Mouse (Mus musculus): ENCODE data around the gene Adcy1. TPM values are rescaled to one million over a fixed set of nuclear protein-coding genes. Genes with fewer than 3 reads are reported as not detected.

The Adcy1 gene
- total RNA-seq, 2 experiments from 2014 or later: 0.79 to 1.7 TPM

- intact Hi-C loops (cut with DNase I): no loop called here
- DNase-seq: no peak
These were observed 110.4 kb downstream of the Adcy1 start for GRCm38 (mm10) chr11:7173664-7174063.

GRCm38 (mm10) chr11:7178724-7179123, 115.4 kb downstream of the Adcy1 start:
- no peak for DNase-seq
- intact Hi-C loops (cut with DNase I): no loop called here

- no peak for DNase-seq
- intact Hi-C loops (cut with DNase I): no loop called here
These were observed 116.0 kb downstream of the Adcy1 start for GRCm38 (mm10) chr11:7179276-7179675.

GRCm38 (mm10) chr11:7182409-7183042, 119.2 kb downstream of the Adcy1 start:
- no peak for DNase-seq
- intact Hi-C loops (cut with DNase I): no loop called here

GRCm38 (mm10) chr11:7184420-7184819, 121.1 kb downstream of the Adcy1 start:
- no peak for DNase-seq
- intact Hi-C loops (cut with DNase I): no loop called here

GRCm38 (mm10) chr11:7187472-7187871, 124.2 kb downstream of the Adcy1 start:
- DNase-seq: no peak
- intact Hi-C loops (cut with DNase I): no loop called here

- no peak for DNase-seq
- intact Hi-C loops (cut with DNase I): no loop called here
These were observed 125.2 kb downstream of the Adcy1 start, which contains the start of gene Gm11985 for GRCm38 (mm10) chr11:7188469-7188868. Gene Gm11985, minus strand, starts transcription at chr11:7188569.

GRCm38 (mm10) chr11:7192710-7193109, 129.4 kb downstream of the Adcy1 start:
- DNase-seq: no peak
- intact Hi-C loops (cut with DNase I): no loop called here

GRCm38 (mm10) chr11:7193134-7193533, 129.8 kb downstream of the Adcy1 start:
- intact Hi-C loops (cut with DNase I): no loop called here

GRCm38 (mm10) chr11:7194432-7195311, 131.4 kb downstream of the Adcy1 start:
- intact Hi-C loops (cut with DNase I): no loop called here

More at GRCm38 (mm10) chr11:7193134-7193533, 129.8 kb downstream of the Adcy1 start:
- DNase-seq: no peak

GRCm38 (mm10) chr11:7195312-7195685, 132.0 kb downstream of the Adcy1 start:
- intact Hi-C loops (cut with DNase I): no loop called here
- no peak for DNase-seq

More at GRCm38 (mm10) chr11:7194432-7195311, 131.4 kb downstream of the Adcy1 start:
- no peak for DNase-seq

GRCm38 (mm10) chr11:7197491-7197941, 134.2 kb downstream of the Adcy1 start, which contains the start of gene Igfbp1:
Gene Igfbp1, plus strand, starts transcription at chr11:7197782.
- intact Hi-C loops (cut with DNase I): no loop called here

GRCm38 (mm10) chr11:7198006-7198405, 134.7 kb downstream of the Adcy1 start:
- intact Hi-C loops (cut with DNase I): no loop called here
- DNase-seq: no peak

More at GRCm38 (mm10) chr11:7197491-7197941, 134.2 kb downstream of the Adcy1 start, which contains the start of gene Igfbp1:
- DNase-seq: no peak

- no peak for DNase-seq
- intact Hi-C loops (cut with DNase I): no loop called here
These were observed 135.4 kb downstream of the Adcy1 start for GRCm38 (mm10) chr11:7198481-7199256.

- intact Hi-C loops (cut with DNase I): no loop called here
- peak; percentile 59 to 78 for DNase-seq
These were observed 136.6 kb downstream of the Adcy1 start for GRCm38 (mm10) chr11:7199736-7200392.

- intact Hi-C loops (cut with DNase I): no loop called here
- no peak for DNase-seq
These were observed 137.1 kb downstream of the Adcy1 start for GRCm38 (mm10) chr11:7200393-7200783.

GRCm38 (mm10) chr11:7202206-7202605, 138.9 kb downstream of the Adcy1 start:
- intact Hi-C loops (cut with DNase I): no loop called here
- DNase-seq: no peak

GRCm38 (mm10) chr11:7203846-7204245, 140.6 kb downstream of the Adcy1 start:
- intact Hi-C loops (cut with DNase I): no loop called here
- no peak for DNase-seq

- DNase-seq: peak; percentile 75 to 86
- intact Hi-C loops (cut with DNase I): loop anchor here (1.0 to 10.0 kb wide), 7 partner anchors 127 to 1314 kb away; no protein-coding TSS in a partner anchor
These were observed 147.1 kb downstream of the Adcy1 start for GRCm38 (mm10) chr11:7210343-7210742.

GRCm38 (mm10) chr11:7211211-7211610, 147.9 kb downstream of the Adcy1 start:
- DNase-seq: no peak
- intact Hi-C loops (cut with DNase I): loop anchor here (2.0 to 10.0 kb wide), 5 partner anchors 126 to 1314 kb away; no protein-coding TSS in a partner anchor
